Mouse (Mus musculus) telencephalon, adult 2 months (tissue): Measurements from ENCODE around the gene Ppfibp2.

Experiments used
- DNase-seq: peaks from one replicate; pipeline ENCODE4 v3.0.0-alpha.2; 2011; ENCODE audit warnings: low read depth, low spot score

Gene Ppfibp2

DNA sequence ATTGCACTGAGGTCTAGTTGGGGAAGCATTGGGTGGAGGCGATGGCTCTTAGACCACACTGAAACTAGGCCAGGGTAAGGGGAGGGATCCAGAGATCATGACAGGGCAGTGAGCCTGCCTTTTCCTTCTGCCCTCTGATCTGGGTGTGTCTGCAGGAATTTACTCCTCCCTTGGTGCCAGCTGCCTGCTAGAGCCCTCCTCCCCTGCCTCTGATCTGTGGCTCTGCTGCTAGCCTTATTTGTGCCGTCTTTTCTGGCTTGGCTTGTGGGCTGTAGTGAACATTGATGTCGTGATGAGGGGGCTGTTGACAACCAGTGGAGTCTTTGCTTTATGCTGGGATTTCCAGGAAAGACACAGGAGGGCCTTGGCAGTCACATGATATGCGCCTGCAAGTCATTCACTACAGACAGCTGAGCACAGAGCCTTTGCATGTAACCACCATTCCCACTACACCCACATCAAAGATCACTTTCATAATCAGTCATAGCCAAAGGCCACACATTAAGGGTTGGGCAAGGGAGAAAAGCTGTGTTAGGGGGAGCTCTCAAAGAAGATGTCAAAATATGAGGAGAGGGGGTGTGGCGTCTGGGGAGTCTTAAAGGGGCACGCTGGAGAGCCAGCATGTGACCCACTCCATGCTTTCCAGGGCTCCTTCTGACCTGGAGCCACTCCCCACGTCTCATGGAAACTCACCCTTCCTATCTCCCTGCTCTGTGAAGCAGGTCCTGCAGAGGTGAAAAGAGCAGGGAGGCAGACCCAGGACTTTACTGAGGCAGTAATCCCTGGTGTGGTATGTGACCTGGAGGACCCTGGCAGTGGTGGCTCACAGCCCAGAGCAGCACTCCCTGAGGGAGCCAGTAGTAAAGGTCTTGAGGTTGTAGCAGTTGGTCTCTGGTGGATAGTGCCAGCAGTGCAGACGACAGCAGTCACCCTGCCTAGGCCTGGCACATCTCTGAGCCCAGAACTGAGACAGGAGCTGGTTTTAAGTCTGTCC, 69.4 kb downstream of the Ppfibp2 start:
- no peak for DNase-seq

DNA sequence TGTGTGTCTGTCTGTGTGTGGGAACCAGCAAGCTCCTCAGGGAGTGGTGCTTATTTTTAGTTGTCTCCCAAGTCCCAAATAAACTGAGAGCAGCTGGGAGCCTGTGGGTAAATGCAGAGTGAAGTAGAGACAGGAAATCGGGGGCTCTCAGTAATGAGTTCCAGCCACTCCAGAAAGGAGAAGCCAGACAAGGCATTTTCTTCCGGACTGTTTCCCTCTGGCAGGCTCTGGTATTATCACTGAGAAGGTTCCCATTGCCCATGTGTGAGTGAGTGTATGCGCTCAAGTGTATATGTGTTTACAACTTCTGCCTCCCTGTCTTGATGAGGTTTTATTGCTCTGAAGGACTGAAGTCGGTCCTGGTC, 70.2 kb downstream of the Ppfibp2 start:
- peak; percentile 38 for DNase-seq

- DNase-seq: peak; percentile 54
Observed at GRCm38 (mm10) chr7:107665586-107666261, 70.7 kb downstream of the Ppfibp2 start.

DNA sequence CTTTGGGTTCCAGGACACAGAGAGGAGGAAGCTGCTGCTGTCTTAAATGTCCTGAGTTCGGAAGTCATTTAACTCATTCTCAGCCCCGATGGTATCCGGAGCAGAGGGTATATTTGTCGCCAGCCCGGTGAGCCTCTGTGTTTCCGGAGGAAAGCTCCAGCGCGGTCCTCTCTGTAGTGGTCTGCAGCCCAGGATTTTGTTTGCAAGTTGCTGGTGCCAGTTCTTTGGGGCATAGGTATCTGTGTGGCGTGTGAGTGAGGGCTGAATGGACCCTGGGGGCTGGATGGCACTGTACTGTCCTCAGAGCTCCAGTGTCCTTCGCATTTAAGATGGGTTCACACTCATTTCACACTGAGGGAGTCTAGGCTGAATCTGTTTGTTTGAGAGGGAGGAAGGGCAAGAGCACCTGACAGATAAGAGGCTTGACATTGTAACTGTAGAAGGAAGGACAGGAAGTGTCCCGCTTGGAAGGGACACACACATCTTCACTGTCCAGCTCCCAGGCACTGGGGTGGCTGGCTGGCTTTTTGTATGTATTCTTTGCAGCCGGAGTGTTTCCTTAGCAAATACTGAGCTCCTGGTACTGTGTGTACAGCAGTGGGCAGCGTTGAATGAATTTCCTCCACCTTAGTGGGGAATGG, 71.4 kb downstream of the Ppfibp2 start:
- no peak for DNase-seq

DNA sequence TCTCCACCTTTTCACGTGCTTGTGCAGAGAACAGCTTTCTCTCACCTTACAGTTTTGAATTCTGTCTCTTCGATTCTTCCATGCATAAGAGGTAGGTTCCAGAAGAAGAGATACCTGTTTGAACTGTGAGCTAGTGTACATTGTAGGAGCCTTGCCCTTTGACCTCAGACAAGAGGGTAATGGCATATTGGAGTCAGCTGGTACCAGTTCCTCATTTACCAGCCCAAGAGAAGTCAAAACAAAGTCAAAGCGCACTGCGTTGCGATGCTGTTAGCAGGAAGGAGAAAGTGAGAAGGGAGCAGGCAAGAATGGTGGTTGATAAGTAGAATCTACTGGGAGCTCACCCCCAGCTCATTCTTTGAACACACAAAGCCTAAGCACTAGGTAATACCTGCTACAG, 73.5 kb downstream of the Ppfibp2 start:
- DNase-seq: no peak

GRCm38 (mm10) chr7:107675224-107675623, 80.2 kb downstream of the Ppfibp2 start:
- no peak for DNase-seq

DNA sequence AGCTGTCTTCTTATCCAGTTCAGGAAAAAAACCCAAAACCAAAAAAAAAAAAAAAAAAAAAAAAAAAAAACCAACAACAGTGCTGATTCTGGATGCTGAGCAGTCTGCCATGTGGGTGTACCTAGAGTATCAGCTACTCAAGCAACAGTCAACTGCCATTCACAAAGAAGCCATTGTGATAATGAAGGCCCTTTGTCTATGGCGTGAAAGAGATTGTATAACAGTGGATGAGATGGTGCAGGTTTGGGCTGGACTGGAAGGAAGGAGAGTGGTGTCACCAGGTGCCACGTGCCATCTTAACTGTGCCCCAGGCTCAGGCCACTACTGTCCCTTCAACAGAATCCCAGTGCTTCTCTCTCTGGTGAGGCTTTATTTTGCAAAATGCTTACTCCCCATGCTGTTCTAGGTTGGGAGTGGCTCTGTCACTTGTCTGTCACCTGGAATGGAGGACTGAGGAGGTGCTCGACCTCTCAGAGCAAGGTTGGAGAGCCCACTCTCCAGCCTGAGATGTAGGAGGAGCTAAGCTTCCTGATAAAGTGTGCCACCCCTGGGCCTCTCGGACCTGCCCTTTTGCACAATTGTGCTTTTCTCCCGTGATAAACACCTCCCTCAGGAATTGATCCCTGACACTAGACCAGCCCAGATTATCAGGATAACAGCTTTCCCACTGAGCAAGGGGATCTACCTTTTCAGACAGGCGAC, 85.3 kb downstream of the Ppfibp2 start:
- DNase-seq: no peak

DNA sequence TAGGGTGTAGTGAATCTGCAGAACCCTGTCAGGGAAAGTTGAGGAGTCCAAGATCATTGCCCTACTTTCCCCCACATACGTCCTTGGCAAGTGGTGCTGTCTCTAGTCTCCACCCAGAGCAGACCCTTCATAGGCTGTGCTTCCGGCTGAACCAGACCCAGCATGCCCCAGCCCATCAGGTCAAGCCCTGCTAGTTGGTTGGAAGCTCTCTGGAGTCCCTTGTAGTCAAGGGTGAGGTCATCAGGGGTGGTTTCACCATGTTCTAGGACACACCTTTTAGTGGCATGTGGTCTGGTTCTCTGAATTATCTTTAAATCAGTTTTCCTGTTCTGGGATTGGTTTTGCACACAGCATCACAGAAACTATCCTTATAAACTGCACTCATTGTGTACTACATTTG, 86.3 kb downstream of the Ppfibp2 start:
- DNase-seq: no peak

- DNase-seq: no peak
Observed at GRCm38 (mm10) chr7:107683162-107683561, 88.2 kb downstream of the Ppfibp2 start.

DNA sequence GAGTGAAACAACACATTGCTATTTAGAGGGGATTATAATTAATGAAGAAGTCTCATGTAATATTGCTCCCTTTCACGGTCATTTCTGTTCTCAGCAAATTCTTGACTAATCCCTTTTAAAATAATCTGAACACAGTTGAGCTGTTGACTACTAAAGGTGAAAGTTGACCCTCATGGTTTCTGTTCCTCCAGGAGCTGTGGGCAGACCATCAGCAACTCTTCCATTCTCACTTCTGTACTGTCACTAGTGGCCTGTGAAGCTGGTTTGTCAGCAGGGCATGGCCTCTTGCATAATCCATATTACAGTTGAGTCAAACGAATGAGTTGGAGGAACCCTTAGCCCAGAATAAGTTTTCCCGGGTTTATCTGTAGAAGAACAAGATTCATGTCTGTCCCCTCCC, 88.6 kb downstream of the Ppfibp2 start:
- no peak for DNase-seq

DNA sequence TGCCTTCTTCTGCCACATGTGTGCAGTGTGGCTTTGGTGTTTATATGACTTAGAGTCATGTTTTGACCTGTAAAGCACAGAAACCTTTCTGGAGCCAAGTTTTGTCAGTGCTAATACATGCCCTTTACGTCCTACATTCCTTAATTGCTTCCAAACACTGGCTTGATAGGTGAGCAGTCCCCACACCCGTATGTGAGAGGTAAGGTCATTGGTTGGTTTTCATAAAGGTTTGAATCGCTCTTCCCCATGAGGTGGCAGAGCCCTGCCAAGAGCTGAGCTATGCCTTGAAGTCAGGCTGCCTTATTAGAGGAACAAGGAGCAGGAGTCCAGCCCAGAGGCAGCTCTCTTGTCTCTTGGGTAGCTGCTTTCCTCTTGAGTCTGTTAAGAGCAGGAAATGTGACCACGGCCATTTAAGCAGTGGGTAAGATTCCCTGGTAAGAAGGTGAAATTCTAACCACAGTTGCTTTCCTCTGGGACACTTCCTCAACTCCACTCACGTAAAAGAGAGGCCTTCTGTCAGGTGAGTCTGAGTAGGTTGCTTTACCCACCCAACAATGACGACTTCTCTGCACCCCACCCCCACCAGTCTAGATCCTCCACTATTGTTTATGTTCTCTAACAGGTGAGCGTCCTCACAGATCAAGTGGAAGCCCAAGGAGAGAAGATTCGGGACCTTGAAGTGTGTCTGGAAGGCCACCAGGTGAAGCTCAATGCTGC, 90.4 kb downstream of the Ppfibp2 start:
- no peak for DNase-seq

- DNase-seq: no peak
Observed at GRCm38 (mm10) chr7:107685955-107686285, 90.9 kb downstream of the Ppfibp2 start.

- DNase-seq: no peak
Observed at GRCm38 (mm10) chr7:107687412-107687811, 92.4 kb downstream of the Ppfibp2 start.

- no peak for DNase-seq
Observed at GRCm38 (mm10) chr7:107688040-107688439, 93.0 kb downstream of the Ppfibp2 start.

GRCm38 (mm10) chr7:107690426-107691221, 95.6 kb downstream of the Ppfibp2 start:
- DNase-seq: no peak

DNA sequence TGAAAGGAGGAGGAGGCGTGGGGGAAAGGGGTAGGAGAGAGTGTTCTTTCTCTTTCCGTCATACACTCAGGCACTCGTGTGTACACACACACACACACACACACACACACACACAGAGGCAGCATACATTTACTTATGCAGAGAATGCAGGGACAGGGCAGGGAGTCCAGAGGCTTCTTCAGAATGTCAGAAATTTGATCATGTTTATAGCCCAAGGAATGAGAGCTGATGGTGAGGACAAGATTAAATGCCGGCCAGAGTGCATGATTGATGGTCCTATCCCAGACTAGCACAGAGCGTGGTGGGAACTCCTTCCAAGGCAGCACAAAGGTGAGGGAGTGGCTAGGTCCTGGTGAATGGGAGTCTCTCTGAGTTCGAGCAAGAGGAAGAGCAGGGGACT, 96.5 kb downstream of the Ppfibp2 start:
- no peak for DNase-seq

DNA sequence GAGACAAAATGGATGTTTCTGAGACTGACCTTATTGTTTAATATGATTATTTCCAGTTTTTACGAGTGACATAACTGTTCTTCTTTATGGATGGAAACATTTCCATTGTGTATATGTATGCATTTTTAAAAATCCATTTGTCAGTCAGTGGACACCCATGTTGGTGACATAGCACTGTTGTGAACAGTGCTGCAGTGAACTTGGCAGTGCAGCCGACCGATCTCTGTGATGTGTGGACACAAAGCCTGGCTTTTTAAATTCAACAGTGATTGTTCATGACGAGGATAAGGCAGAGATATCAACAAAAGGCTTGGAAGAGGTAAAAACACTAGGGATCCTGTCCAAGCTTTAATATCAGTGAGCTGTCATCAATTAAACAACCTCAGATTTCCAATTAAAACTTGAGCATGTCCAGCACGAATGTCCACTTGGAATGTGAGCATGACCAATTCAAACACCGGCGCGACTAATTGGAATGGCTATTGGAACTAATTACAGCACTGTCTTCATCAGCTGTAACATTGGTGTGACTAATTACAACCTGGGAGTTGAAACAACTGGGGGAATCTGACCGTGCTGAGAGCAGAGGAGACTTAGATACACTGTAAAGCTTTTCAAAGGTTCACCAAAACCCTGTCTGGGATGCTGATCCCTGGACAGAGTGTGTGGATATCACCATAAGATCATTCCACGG, 99.4 kb downstream of the Ppfibp2 start:
- DNase-seq: no peak

- no peak for DNase-seq
Observed at GRCm38 (mm10) chr7:107697066-107697465, 102.1 kb downstream of the Ppfibp2 start.

DNA sequence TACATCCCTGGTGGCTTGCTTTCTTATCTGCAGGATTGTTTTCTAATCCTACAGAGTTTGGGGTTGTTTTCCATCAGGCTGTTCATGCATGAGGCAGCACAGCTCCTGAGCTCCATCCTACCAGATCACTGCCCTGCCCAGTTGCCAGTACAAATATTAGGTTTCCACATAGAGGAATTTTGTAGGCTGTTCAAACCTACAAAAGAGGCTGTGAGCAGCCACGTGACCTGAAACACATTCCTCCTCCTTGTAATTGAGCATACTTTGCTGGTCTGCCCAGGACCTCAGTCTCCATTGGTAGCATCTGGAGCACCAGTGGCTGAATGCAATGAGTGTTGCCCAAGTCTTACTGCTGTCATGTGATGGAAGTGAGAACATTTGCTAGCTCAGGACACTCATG, 104.9 kb downstream of the Ppfibp2 start:
- no peak for DNase-seq

GRCm38 (mm10) chr7:107700646-107701045, 105.6 kb downstream of the Ppfibp2 start:
- no peak for DNase-seq
